Mouse (Mus musculus) embryonic facial prominence, embryonic 15.5 days (tissue): Measurements from ENCODE around the gene BC024978. TPM values are rescaled to one million over a fixed set of nuclear protein-coding genes. Genes with fewer than 3 reads are reported as not detected.

Experiments used
- ATAC-seq: fragments of 200-750 bp; cut with Nextera tagmentation; 2 replicates; pipeline ENCODE4 v1.8.0; 2017; ENCODE audit warnings: low read depth, moderate TSS enrichment; ENCODE audit not compliant: insufficient number of reproducible peaks, low FRiP score, low TSS enrichment
- H3K27ac ChIP-seq: fragments of 300-500 bp; sonication (generic); replicated peaks from 2 replicates; pipeline ENCODE4 v1.5.1; 2015; ENCODE audit warnings: mild to moderate bottlenecking, inconsistent platforms
- H3K27me3 ChIP-seq: fragments of 300-500 bp; sonication (generic); 2 replicates; pipeline ENCODE4 v1.6.1; 2015; ENCODE audit warnings: inconsistent platforms
- H3K36me3 ChIP-seq: fragments of 300-500 bp; sonication (generic); 2 replicates; pipeline ENCODE4 v1.6.1; 2015; ENCODE audit warnings: mild to moderate bottlenecking, inconsistent platforms
- H3K4me1 ChIP-seq: fragments of 300-500 bp; sonication (generic); 2 replicates; pipeline ENCODE4 v1.6.1; 2015; ENCODE audit warnings: inconsistent platforms
- H3K4me2 ChIP-seq: fragments of 300-500 bp; sonication (generic); replicated peaks from 2 replicates; pipeline ENCODE4 v1.6.1; 2015; ENCODE audit warnings: mild to moderate bottlenecking, inconsistent platforms
- H3K4me3 ChIP-seq: fragments of 300-500 bp; sonication (generic); replicated peaks from 2 replicates; pipeline ENCODE4 v1.5.1; 2015; ENCODE audit warnings: mild to moderate bottlenecking, inconsistent platforms
- H3K9ac ChIP-seq: fragments of 300-500 bp; sonication (generic); 2 replicates; pipeline ENCODE4 v1.6.1; 2015; ENCODE audit warnings: inconsistent platforms
- H3K9me3 ChIP-seq: fragments of 300-500 bp; sonication (generic); replicated peaks from 2 replicates; pipeline ENCODE4 v1.6.1; 2016; ENCODE audit warnings: inconsistent platforms
- WGBS: fragments of 180-500 bp; shearing (Covaris S2); methylation state at CpG from one replicate; pipeline ENCODE4 v1.1.7; 2015; 5-methylcytosine and 5-hydroxymethylcytosine counted together
- polyA plus RNA-seq: library from polyadenylated mRNA; unstranded; fragments of >200 nt; fragmentation: Nextera tagmentation; extraction: Ambion mirVana; gene quantifications from 2 replicates; pipeline ENCODE4 v1.2.1, GENCODE M21; 2015

BC024978 gene
- 3.9 and 4.3 TPM in 2 replicates for polyA plus RNA-seq

DNA sequence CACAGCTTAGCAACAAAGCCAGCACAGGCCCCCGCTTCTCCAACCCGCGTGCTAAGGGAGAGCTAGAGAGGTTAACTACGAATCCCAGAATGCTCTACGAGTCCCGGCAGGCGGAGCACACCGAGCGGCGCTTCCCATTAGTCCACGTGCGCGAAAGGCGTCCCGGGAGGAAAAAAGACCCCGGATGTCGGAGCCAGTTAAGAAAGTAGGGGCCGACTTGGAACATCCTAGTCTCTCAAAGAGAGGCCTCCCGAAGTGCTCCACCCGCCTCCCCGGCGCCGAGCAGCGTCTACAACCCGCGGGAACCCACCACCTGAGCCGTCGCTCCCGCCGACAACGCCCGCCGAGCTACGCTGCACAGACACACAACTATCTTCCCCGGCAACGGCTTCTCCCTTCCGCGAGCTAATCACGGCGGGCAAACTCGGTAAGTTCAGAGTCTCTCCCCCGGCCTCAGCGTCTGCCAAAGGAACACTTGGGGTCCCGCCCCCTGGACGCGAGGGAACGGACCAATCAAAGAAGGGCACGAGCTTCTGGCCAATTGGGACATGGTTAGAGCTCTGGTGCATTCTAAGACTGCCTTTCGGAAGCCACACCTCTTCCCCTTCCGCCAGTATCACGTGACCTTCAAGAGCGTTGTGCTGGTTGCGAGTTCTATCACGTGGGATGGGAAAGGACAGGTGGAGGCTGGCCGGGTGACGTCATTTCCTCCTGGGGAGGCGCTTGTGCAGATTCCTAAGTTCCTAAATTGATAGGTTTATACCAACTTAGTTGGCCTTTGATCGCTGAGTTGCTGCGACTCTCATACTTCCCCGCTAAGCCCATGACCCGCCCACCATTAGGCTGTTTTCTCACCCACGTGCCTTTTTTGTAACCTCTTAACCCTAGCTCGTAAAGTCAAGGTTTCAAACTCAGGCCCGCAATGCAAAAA, at the start of gene BC024978, which contains the start of gene Snrpa:
TSS of gene BC024978 (plus strand) at position 101 of the 931 bp plus-strand sequence.
TSS of gene Snrpa (minus strand) at position 591 of the 931 bp plus-strand sequence.
- Histone ChIP-seq H3K27me3 (no peaks in the 10 kb centered on the region), H3K4me3 (peak within 1 kb of the TSS; percentile 91), H3K4me1 (peaks cover 18% of the 10 kb centered on the region), H3K4me2 (peak within 1 kb of the TSS; percentile 78), H3K9ac (peak within 1 kb of the TSS; percentile 97), H3K27ac (peak within 1 kb of the TSS; percentile 100), H3K36me3 (peaks cover 41% of the 10 kb centered on the region), H3K9me3 (no peaks in the 10 kb centered on the region)
- WGBS: under 1% methylated on average over 64 of the region's 64 CpGs
- ATAC-seq: peak; percentile 99

DNA sequence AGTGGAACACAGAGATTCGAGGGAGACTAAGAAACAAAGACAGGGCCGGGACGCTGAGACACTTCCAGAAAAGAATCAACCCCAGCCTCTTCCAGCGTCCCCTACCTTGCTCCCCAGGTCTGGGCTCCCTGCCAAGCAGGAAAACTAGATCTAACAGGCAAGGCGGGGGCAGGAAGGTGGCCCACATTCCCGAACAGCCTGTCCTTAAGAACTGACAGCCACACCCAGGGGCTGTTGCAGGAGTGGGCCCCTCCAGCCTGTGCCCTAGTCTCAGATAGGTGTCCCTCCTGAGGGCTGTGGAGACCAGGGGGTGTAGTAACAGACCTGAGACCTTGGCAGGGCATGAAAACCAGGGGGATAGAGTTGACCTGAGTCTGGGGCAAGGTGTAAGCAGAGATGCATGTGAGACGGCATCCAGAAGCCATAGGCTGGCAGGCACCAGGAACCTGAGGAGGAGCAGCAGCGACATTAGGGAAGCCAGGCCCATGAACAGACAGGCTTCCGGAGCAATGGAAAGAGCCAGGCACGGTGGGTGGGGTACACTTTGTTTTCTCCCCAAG, 42.3 kb upstream of the BC024978 start, which contains the start of gene Cyp2t4:
TSS of gene Cyp2t4 (plus strand) at position 510 of the 560 bp plus-strand sequence.
- 50% methylated on average over 10 of the region's 10 CpGs for WGBS
- Histone ChIP-seq H3K4me2 (no peak within 1 kb of the TSS), H3K4me3 (no peak within 1 kb of the TSS), H3K27ac (peak within 1 kb of the TSS; percentile 72), H3K36me3 (peaks cover 12% of the 10 kb centered on the region), H3K9ac (no peak within 1 kb of the TSS), H3K9me3 (no peaks in the 10 kb centered on the region), H3K4me1 (peaks cover 6% of the 10 kb centered on the region), H3K27me3 (no peaks in the 10 kb centered on the region)
- 0 out of 2 replicates have a peak, but pooled peaks have one; percentile 27 for ATAC-seq

DNA sequence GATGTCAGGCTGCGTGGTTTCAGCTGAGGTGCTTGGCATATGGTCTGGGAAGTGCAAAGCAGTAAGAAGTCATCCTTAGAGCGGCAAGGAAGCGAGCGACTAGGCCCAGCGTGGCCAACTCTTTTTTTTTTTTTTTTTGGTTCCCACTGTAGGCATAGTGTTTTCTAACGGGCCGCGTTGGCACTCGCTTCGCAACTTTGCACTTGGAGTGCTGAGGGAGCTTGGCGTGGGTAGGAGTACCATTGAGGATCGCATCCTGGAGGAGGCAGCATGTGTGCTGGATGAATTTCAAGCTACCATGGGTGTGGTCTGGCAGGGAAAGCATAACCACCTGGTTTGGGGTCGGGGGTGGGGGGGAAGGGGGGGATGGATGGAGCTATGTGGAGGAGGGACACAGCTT, 39.6 kb upstream of the BC024978 start:
- Histone ChIP-seq H3K4me3 (no peak overlapping the region), H3K9me3 (no peaks in the 10 kb centered on the region)

DNA sequence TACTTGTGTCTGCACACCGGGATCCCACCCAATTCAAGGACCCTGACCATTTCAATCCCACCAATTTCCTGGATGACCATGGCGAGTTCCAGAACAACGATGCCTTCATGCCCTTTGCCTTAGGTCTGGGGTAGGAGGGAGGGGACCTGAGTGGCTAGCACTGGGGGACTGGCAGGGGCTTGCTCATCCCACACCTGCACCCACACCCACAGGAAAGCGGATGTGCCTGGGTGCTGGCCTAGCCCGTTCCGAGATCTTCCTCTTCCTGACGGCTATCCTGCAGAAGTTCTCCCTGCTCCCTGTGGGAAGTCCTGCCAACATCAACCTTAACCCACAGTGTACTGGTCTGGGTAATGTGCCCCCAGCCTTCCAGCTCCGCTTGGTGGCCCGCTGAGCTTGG, 37.4 kb upstream of the BC024978 start:
- ATAC-seq: no peak
- no peak overlapping the region for H3K27ac ChIP-seq
- H3K9ac ChIP-seq: no peak overlapping the region
- no peak overlapping the region for H3K4me3 ChIP-seq
- no peak overlapping the region for H3K4me2 ChIP-seq
- 92% methylated on average over 9 of the region's 9 CpGs for WGBS
- peaks cover 34% of the 10 kb centered on the region for H3K36me3 ChIP-seq
- H3K27me3 ChIP-seq: no peaks in the 10 kb centered on the region
- H3K9me3 ChIP-seq: no peaks in the 10 kb centered on the region
- peaks cover 40% of the 10 kb centered on the region for H3K4me1 ChIP-seq

More for the DNA sequence above, 39.6 kb upstream of the BC024978 start:
- peaks cover 28% of the 10 kb centered on the region for H3K36me3 ChIP-seq
- H3K27me3 ChIP-seq: no peaks in the 10 kb centered on the region
- WGBS: 75% methylated on average over 13 of the region's 13 CpGs
- no peak for ATAC-seq
- no peak overlapping the region for H3K4me2 ChIP-seq
- peaks cover 20% of the 10 kb centered on the region for H3K4me1 ChIP-seq
- H3K9ac ChIP-seq: no peak overlapping the region
- H3K27ac ChIP-seq: no peak overlapping the region

DNA sequence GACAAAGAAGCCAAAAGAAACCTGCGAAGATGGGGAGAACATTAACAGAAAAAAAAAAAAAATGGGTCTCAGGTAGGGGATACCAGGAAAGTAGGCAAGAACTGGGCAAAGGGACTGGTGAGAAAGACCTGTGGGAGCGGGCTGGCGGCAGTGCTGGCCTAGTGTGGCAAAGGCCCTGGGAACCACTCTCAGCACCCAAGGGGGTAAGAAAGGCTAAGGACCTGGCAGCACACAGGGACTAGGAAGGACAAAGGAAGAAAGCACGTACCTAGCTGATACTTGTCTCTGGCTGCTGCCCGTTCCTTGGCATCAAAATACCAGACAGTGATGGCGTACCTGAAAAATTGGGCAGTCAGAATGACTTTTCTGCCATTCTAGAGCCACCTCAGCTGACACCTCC, 36.3 kb upstream of the BC024978 start:
- Histone ChIP-seq H3K27me3 (no peaks in the 10 kb centered on the region), H3K9ac (no peak overlapping the region), H3K4me2 (no peak overlapping the region), H3K27ac (no peak overlapping the region), H3K4me1 (peaks cover 47% of the 10 kb centered on the region), H3K9me3 (no peaks in the 10 kb centered on the region), H3K4me3 (no peak overlapping the region), H3K36me3 (peaks cover 37% of the 10 kb centered on the region)
- no peak for ATAC-seq
- 95% methylated on average over 6 of the region's 6 CpGs for WGBS

DNA sequence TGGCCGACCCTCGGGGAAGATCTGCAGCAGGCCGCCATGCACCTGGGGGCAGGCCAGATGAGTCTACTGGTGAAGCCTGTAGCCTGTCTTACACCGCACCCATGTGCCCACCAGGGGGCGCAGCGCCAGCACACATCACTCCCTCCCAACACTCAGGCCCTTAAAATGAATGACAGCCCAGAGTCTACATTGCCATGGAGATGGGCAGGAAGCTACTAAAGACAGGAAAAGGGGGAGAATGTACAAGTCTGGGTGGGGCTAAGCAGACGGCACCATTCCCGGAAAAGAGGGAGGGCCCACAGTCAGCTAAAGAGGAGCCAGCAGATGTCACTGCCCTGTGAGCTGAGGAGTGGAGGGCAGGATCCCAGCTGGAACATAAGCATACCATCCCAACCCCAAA, 35.7 kb upstream of the BC024978 start:
- peaks cover 53% of the 10 kb centered on the region for H3K4me1 ChIP-seq
- ATAC-seq: peak; percentile 83
- WGBS: 14% methylated on average over 8 of the region's 8 CpGs

DNA sequence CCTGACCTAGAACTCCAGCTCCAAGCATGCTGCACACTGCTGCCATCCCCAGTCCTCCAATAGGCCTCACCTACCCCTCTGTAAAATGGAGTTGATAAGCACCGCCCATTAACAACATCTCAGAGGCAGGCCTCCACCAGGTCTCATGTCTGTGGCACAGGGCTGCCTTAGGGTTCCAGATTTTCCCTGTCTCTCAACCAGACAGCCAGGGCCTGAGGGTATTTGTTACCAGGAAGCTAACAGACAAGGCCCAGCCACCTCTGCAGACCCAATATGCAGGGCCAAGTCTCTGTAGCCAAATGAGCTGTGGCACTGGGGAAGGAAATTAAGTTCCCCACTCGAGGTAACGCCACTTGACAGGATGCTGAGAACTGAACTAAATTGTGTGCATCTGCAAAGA, 34.7 kb upstream of the BC024978 start:
- Histone ChIP-seq H3K4me1 (peaks cover 62% of the 10 kb centered on the region), H3K27ac (no peak overlapping the region), H3K9ac (no peak overlapping the region), H3K27me3 (no peaks in the 10 kb centered on the region), H3K36me3 (peaks cover 40% of the 10 kb centered on the region), H3K9me3 (no peaks in the 10 kb centered on the region), H3K4me3 (no peak overlapping the region), H3K4me2 (no peak overlapping the region)
- WGBS: 78% methylated on average over 3 of the region's 3 CpGs
- no peak for ATAC-seq

More for the DNA sequence above, 35.7 kb upstream of the BC024978 start:
- H3K9ac ChIP-seq: no peak overlapping the region
- no peak overlapping the region for H3K4me3 ChIP-seq
- H3K4me2 ChIP-seq: no peak overlapping the region
- peaks cover 40% of the 10 kb centered on the region for H3K36me3 ChIP-seq
- no peaks in the 10 kb centered on the region for H3K9me3 ChIP-seq
- no peaks in the 10 kb centered on the region for H3K27me3 ChIP-seq
- H3K27ac ChIP-seq: no peak overlapping the region

DNA sequence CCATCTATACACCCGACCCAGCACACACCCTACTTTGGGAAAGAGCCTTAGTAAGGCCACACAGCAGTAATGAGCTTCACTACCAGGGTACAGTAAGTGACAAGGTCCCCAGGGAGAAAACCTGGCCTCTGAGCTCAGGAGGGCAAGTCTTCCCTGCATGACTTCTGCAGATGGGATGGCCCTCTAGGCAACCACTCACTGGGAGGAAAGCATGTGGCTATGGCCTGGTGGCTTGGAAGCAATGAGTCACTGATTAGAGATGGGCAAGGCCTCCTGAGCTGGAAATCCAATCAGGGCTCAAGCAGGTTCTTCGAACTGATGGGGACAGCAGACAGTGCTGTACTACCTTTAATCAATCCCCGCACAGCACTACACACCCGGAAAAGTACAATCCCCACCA, 33.8 kb upstream of the BC024978 start:
- no peak overlapping the region for H3K4me3 ChIP-seq
- ATAC-seq: no peak
- H3K9me3 ChIP-seq: no peaks in the 10 kb centered on the region
- no peaks in the 10 kb centered on the region for H3K27me3 ChIP-seq
- H3K27ac ChIP-seq: no peak overlapping the region
- no peak overlapping the region for H3K9ac ChIP-seq
- H3K4me2 ChIP-seq: no peak overlapping the region
- peaks cover 40% of the 10 kb centered on the region for H3K36me3 ChIP-seq
- WGBS: 77% methylated on average over 4 of the region's 4 CpGs
- peaks cover 62% of the 10 kb centered on the region for H3K4me1 ChIP-seq

DNA sequence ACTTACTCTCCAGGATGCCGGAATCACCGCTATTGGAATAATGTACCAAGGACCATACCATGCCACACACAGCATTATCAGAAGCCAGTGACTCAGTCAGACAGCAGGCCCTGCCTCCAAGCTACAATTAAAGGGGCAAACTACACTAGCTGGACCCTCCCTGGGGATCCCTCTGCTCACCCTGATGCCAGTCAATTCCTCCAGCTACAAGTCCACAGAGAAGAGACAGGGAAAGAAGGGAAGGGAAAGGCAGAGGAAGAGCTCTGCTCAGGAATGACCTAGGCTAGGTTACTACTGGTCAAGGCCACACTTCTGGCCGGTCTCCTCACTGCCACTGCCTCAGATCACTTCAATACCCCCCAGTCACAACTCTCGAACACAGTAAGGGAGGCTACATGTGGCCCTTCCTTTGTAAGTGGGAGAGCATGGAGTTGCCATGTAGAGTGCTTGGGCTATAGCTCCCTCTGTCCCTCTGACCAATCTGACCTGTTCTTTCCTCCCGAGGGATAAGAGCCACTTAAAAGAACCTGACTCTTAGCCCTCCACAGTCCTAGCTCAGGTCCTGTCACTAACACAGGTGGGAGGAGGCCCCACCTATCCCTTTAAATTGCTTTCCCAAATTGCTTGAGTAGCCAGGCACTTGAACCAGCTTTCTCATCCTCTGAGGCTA, 32.7 kb upstream of the BC024978 start:
- peak overlapping the region; percentile 12; the same call in 1 of the 2 replicates for H3K4me3 ChIP-seq
- H3K27ac ChIP-seq: 0 out of 2 replicates have a peak overlapping the region, but pooled peaks have one; percentile 25
- peak overlapping the region; percentile 70 for H3K4me2 ChIP-seq

DNA sequence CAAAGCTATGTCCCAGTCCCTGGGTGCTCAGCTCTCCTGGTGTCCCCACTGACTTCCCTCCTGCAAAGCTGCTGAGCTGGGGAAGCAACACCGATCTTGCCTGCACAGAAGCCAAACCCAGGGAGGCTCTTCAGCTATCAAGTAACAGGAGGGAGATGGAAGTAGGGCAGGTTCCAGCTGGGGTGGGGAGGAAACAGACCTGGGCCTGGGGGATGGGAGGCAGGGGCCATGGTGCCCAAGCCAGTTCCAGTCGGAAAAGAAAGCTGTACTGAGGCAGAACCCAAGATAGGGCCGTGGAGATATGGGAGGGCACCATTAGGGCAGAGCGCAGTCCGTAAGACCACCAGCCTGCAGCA, 32.2 kb upstream of the BC024978 start:
- peak overlapping the region; percentile 70 for H3K4me2 ChIP-seq
- ATAC-seq: no peak
- no peak overlapping the region for H3K9ac ChIP-seq
- H3K36me3 ChIP-seq: peaks cover 27% of the 10 kb centered on the region
- 0 out of 2 replicates have a peak overlapping the region, but pooled peaks have one; percentile 25 for H3K27ac ChIP-seq
- no peaks in the 10 kb centered on the region for H3K27me3 ChIP-seq
- H3K4me1 ChIP-seq: peaks cover 75% of the 10 kb centered on the region
- H3K9me3 ChIP-seq: no peaks in the 10 kb centered on the region
- H3K4me3 ChIP-seq: peak overlapping the region; percentile 60; the same call in 1 of the 2 replicates
- WGBS: 73% methylated on average over 5 of the region's 5 CpGs

More for the DNA sequence above, 32.7 kb upstream of the BC024978 start:
- Histone ChIP-seq H3K9ac (no peak overlapping the region), H3K36me3 (peaks cover 32% of the 10 kb centered on the region), H3K9me3 (no peaks in the 10 kb centered on the region), H3K4me1 (peaks cover 71% of the 10 kb centered on the region), H3K27me3 (no peaks in the 10 kb centered on the region)
- ATAC-seq: no peak
- WGBS: 80% methylated on average over 5 of the region's 5 CpGs
